Mouse (Mus musculus): ENCODE measurements around the gene Tsc22d3.

The Tsc22d3 gene

DNA sequence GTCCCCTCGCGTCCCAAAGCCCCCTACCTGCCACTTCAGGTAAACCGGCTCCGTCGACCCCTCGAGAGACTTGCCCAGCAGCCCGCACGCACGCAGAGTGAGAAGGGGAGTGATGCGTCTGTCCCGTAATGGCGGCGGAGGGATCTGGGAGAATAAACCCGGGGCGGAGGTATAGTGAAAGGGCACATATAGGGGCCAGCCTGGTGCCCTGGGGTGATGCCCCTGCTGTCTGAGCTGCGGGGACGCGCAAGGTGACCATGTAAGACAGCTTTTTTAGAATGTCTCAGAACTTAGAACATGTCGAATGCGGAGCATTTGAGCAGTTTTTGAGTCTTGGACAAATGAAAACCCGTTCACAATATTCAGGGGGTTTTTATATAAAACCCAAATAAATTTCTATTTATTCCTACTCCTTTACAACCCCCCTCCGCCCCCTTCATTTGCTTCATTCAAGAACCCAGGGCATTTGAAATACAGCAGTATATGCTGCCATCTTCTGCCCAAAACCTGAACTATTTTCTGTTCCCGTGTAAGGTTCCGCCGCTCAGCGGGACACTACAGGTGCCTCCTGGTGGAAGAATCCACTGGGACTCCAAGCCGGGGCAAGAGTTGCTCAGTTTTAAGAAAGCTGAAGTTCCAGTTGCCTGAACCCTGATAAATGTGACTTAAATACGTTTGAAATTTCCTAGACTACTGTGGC lies at the start of gene Tsc22d3:
Gene Tsc22d3, minus strand, starts transcription at position 250 of the 700 bp plus-strand sequence.
- DNase-seq (ENCODE audit: low read depth): peak; percentile 74

DNA sequence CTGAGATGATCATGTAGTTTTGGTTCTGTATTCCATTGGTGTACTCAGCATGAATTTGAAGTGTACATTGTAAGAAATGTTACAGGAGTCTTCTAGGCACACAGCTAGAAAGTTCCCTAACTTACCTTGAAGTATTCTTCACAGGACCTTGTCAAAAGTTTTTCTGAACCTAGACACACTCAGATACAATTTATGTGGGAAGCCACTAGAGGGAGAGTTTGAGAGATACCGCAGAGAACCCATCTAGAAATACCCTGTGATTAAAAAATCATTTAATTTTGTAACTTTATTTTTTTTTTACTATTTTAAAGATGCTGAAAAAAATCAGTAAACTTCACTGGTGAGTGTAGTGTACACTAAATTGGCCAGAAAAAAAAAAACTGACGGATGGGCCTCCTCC lies 39.1 kb upstream of the Tsc22d3 start:
- no peak for DNase-seq (ENCODE audit: low read depth)

GRCm38 (mm10) chrX:140638028-140638427 lies 37.6 kb upstream of the Tsc22d3 start:
- DNase-seq (ENCODE audit: low read depth): no peak

DNA sequence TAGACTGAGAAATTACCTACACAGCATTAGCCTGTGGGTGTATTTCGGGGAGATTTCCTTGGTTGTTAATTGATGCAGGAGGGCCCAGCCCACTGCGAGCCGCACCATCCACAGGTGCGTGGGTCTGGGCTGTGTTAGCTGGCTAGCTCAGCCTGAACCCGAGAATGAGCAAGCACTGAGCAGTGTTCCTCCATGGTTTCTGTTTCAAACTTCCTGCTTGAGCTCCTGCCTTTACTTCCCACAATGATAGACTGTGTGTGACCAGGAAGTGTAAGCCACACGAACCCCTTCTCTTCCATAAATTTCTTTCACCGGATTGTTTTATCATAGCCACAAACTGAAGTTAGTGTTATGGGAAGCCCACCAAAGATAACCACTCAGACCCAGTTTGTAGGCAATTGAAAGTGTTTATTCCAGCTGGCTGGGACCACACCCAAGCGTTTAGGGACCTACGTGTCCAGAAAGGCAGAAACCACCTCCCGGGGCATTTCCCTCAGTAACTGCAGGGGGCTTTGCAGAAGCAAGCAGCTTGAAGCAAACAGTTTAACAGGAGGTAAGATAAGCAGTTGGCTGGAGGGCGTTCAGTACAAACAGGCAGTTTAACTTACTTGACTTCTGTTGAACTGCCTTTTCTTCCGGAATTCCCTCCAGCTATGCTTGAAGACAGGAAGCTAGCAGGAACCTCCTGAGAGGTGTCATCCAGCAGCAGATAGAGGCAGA lies 24.6 kb upstream of the Tsc22d3 start:
- DNase-seq (ENCODE audit: low read depth): no peak

- DNase-seq (ENCODE audit: low read depth): no peak
Observed at GRCm38 (mm10) chrX:140609938-140610337, 9.5 kb upstream of the Tsc22d3 start.

GRCm38 (mm10) chrX:140601884-140602283 lies 1.4 kb upstream of the Tsc22d3 start:
- DNase-seq (ENCODE audit: low read depth): no peak

DNA sequence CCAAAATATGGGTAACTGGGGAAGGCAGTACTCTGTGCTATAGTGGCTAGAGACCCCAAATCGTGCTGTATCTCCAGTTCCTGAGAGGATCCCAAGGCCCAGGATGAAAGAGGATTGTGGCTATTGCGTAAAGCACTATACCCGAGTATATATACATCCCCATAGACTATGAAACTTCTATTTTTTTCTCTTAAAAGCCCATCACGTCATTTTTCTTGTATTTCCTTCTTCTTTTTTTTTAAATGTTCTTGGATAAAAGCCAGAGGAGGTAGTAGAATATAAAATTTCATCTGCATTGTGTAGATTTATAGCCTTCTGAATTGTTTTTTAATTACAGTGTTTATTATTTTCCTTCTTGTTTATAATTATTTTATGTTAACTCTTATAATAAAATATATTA lies 852 bp upstream of the Tsc22d3 start:
- no peak for DNase-seq (ENCODE audit: low read depth)

DNA sequence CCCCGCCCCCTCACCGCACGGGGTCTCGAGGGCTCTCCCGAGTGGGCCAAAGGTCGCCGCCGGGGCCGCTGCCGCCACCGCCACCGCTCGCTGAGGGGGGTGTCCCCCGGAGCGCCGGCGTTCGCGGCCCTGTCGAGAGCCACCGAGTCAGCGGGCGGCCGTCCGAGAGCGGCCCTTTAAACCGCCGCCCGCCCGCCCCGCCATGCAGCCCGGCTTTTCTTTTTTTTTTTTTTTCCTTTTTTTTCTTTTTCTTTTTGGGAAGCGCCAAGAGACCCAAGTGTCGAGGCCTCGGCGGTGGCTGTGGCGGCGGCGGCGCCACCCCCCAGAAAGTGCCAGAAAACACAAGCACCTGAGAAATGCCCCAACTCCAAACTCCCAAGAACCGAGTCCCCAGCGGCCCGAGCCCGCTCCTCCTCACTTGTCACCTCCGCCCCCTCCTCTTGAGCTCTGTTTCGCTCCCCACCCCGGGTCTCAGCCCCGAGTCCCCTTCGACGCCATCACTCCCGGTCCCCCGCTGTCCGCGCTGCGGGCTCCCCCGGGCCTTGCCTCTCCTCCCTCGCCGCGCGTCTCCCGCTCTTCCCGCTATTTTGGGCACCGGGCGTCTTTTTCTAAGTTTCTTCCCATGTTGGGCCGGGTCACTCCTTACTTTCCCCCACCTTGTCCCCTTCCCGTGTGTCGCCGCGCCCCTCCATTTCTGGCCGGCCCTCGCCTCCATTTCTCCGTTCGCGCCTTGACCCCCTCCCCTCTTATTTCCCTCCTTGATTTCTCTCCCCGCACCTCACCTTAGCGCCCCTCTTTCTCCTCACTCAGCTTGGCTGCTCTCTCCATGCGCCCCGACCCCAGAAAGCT lies 674 bp downstream of the Tsc22d3 start:
- peak; percentile 25 for DNase-seq (ENCODE audit: low read depth)

DNA sequence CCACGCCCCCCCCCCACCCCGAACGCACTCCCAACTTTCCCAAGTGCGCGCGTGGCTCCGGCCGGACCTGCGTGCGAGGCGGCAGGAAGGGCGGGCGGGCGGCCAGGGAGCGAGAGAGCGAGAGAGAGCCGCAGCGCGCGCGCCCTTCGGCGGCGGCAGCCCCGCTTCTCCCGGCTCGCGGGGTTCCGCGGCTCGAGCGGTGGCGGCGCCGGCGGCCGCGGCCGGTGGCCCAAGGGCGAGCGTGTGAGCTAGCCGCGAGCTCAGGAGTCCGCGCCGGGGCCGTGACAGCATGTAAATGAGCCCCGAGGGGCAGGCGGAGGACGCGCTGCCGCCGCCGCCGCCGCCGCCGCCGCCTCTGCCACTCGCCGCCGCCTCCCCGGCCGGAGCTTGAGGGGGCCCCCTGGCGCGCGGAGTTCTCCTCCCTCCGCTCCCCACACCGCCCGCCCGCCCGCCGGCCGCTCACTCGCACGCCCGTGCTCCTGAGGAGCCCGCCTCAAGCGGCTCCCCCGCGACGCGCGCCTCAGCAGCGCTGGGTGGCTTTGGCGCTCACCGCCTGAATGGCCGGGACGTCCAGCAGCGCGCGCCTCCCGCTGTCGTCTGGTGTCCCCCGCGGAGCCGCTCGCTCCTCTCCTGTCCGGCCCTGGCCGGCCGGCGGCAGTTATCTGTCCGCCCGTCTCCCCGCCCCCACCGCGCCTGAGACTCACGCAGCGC lies 1.5 kb downstream of the Tsc22d3 start:
- DNase-seq (ENCODE audit: low read depth): peak; percentile 38

GRCm38 (mm10) chrX:140598194-140598849 lies 2.1 kb downstream of the Tsc22d3 start:
- peak; percentile 12 for DNase-seq (ENCODE audit: low read depth)

- DNase-seq (ENCODE audit: low read depth): no peak
Observed at GRCm38 (mm10) chrX:140591176-140591575, 9.3 kb downstream of the Tsc22d3 start.

DNA sequence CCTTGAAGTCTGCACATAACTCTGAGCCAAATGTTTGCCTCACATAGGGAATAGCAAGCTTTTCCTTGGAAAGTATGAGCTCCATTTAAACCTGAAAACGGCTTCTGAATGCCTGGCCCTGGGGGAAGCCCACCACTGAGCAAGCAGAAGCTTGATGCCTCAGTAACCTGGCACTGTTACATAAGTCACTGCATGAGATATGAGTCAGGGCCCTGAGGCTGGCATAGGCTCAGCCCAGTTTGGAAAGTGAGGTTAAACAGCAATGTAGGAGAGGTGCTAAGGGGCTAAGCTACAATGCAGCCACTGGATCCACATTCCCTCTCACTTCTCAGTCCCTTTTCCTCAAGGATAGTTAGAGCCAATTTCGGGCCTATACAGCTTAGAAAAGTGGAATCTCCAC lies 10.3 kb downstream of the Tsc22d3 start:
- DNase-seq (ENCODE audit: low read depth): no peak

GRCm38 (mm10) chrX:140589194-140589751 lies 11.2 kb downstream of the Tsc22d3 start:
- no peak for DNase-seq (ENCODE audit: low read depth)

- no peak for DNase-seq (ENCODE audit: low read depth)
Observed at GRCm38 (mm10) chrX:140588534-140588933, 11.9 kb downstream of the Tsc22d3 start.

GRCm38 (mm10) chrX:140580416-140580815 lies 20.0 kb downstream of the Tsc22d3 start:
- no peak for DNase-seq (ENCODE audit: low read depth)

- no peak for DNase-seq (ENCODE audit: low read depth)
Observed at GRCm38 (mm10) chrX:140575636-140576035, 24.8 kb downstream of the Tsc22d3 start.

GRCm38 (mm10) chrX:140575200-140575599 lies 25.3 kb downstream of the Tsc22d3 start:
- no peak for DNase-seq (ENCODE audit: low read depth)

- no peak for DNase-seq (ENCODE audit: low read depth)
Observed at GRCm38 (mm10) chrX:140572702-140573338, 27.6 kb downstream of the Tsc22d3 start.

- no peak for DNase-seq (ENCODE audit: low read depth)
Observed at GRCm38 (mm10) chrX:140569595-140569994, 30.9 kb downstream of the Tsc22d3 start.

- no peak for DNase-seq (ENCODE audit: low read depth)
Observed at GRCm38 (mm10) chrX:140567711-140568407, 32.6 kb downstream of the Tsc22d3 start.
